Mouse (Mus musculus) T-cell, adult 2 months (primary cell): ENCODE measurements around the gene Fkbp3.

Experiments used
- DNase-seq: peaks from one replicate; pipeline ENCODE4 v3.0.0; 2022; ENCODE audit warnings: low spot score

Fkbp3 gene

GRCm38 (mm10) chr12:65035839-65036189, 38.0 kb downstream of the Fkbp3 start:
- no peak for DNase-seq

GRCm38 (mm10) chr12:65022842-65023241, 51.0 kb downstream of the Fkbp3 start:
- DNase-seq: no peak
